Mouse (Mus musculus): ENCODE measurements around the gene Frmd8.
A peak's percentile ranks its signal among the peaks of the same experiment; 100 is the strongest.
"Not testable (repeated sequence)": the region's sequence is repeated elsewhere in the genome, so short reads cannot be mapped to it uniquely, and the experiment has no call there.

Gene Frmd8

DNA sequence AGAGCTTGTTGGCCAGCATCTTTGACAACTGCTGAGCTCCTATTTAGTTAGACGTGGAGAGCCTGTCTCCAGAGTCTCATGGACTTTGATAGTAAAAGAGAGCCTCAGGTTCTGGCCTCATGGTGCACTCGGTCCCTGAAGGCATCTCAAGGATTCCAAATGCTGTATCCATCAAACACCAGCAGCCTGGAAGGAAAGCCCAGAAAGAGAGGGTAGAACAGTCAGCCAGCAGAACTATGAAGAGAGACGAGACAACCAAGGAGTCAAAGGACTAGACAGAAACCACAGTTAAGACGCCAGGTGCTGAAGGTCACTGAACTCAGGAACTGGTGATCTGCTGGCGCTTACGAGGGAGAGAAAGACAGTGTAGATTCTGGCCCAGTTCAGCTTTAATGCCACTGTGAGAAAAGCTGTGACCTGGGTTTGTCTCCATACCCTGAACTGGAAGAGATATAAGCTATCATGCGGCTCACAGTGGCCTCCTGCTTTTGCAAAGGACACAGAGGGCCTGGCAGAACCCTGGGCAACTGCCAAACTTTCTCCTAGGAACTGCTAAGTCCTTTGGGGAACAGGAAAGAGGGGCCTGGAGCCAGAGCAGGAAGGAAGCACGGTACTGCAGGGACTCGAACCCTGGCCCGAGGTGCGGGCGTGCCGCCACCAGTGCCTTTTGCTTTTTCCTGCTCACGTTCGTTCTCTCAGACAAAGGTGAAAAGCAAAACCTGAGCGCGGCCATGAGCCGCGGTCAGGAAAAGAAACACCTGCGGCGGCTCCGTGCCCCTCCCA is 50.8 kb downstream of the Frmd8 start:
- DNase-seq: no peak

DNA sequence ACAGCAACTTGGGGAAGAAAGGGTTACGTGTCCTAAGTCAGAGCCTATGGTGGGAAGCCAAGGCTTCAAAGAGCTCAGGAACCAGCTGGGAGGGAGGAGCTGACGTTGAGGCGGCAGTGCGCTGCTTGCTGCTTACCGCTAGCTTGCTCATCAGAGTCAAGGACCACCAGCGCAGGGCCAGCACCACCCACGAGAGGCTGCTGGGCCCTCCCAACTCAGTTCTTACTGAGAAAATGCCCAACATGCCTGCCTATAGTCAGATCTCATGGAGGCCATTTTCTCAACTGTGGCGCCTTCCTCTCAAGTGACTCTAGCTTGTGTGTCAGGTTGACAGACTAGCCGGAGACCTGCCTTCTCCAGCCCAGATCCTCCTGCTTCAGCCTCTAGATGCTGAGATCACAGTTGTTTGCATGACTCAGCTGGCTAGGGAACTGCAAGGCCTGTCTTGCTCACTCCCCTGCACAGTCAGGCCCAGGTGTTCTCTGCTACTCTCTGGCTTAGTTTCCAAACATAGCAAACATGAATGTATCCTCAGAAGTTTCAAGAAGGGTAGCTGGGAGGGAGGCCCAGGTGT is 51.7 kb downstream of the Frmd8 start:
- peak; percentile 64 for DNase-seq

DNA sequence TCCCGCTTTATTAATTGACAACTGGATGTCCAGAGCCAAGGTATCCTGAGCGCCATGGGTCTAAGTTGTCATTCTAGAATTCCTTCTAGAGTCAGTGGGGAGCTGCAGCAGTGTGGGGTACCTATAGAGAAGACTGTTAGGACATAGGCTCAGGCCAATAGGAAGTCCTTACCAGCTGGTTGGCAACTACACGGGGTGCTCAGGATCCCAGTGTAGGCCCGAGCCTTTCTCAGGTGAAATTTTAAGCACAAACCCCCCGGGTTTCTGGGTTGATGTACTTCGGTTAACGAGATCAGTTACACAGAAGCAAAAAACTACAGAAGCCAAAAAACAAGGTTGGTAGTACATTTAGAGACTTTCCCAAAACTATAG is 52.3 kb downstream of the Frmd8 start:
- DNase-seq: no peak

DNA sequence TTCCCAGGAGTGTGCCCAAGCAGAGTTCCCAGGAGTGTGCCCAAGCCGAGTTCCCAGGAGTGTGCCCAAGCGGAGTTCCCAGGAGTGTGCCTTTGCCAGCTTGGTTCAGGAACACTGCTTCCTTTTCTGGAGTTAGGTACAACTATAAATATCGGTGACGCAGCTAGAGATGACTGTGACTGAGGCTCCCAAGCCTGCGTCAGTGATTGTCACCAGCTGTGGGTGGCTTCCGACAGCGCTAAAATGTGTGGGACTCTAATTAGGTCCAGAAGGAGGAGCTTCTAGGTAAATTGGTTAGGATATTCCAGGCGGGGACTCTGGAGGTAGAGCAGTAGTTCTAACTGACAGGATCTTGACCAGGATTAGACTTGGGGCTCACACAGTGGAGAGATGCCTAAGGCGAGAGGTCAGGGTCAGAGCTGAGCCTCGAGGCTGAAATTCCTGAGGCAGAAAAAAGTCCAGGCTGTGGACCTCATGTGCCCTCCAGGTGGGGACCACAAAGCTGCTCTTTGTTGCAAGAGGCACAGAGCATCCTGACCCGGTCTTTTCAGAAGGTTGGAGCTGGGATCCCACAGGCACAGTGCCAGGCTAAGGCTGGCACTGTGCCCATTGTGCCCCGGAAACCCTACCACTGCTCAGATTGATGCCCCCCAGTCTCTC is 52.8 kb downstream of the Frmd8 start:
- no peak for DNase-seq

DNA sequence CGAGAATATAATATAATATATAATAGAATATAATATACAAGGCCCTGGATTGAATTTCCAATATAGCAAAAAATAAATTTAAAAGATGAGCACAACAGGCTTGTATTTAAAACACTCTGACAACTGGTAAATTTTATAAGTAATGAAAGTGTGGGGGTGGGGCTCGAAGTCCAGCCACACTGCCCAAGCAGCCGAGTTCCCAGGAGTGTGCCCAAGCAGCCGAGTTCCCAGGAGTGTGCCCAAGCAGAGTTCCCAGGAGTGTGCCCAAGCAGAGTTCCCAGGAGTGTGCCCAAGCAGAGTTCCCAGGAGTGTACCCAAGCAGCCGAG is 53.3 kb downstream of the Frmd8 start:
- no peak for DNase-seq

DNA sequence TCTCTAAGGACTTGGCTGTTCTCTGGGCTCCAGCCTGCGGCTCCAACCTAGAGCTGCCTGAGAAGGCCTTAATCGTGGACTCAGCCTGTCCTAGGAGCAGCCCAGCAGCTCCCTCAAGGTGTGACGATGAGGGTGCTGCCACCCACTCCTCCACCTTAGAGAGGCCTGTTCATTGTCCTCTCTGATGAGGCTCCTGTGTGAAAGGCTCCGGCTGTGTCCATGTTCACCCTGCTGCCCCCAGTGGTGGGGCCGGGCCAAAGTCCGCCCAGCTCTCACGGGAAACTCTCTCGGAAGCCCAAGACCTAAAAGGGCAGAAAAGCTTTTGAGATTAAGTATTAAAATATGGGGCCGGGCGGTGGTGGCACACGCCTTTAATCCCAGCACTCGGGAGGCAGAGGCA is 55.5 kb downstream of the Frmd8 start:
- peak; percentile 54 for DNase-seq

DNA sequence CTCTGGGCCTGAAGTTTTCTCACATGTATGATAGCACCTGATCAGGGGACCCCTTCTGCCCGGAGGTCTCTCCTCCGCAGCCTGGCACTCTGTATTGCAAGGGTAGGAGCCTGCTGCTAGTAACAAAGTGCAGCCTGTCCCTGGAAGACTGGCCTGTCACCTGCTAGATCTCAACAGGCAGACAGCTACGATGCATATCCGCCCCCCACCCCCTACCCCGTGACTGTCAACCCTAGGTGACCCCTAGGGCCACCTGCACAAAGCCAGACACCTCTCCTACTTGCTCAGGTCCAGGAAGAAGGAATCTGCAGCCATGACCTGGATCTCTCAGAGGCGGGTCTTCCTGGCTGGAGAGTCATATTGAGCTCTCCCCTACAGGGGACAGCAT is 56.5 kb downstream of the Frmd8 start:
- no peak for DNase-seq

DNA sequence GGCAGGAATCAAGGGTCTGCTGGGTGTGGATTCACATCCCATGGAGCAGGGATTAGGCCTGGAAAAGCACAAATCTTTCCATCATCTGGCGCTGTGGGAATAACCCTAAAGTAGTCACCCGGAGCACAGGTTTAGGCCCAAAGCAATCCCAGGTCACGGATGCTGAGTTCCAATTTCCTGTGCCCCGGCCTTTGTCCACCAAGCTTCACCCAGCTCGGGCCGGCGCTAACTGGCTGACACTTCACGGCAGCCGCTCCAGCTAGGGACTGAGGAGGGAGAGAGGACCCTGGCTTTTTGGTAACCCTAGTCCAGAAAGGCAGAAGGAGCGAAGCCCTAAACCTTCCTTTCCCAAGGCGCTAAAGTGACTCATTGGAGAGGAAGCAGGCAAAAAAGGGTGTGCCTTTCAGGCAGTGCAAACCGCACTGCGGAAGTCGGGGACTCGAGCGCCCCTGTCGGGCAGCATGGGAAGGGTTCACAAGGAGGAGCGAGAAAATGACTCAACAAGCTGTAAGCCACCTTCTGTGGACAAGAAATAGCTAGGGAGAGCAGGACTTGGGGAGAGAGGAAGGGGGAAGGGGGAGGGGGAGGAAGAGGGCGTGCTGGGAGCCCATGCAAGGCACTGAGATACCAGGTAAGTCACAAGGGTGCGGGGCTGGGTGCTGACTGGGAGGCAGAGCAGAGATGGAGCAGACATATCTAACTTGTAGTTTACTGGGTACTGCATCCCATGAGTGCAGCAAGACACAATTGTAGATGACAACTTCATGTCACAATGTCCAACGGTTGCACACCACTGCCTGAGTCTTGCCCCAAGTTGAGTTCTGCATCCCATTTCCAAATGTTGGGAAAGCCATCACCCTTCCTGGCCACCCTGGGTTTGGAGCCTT is 57.1 kb downstream of the Frmd8 start:
- peak; percentile 93 for DNase-seq

DNA sequence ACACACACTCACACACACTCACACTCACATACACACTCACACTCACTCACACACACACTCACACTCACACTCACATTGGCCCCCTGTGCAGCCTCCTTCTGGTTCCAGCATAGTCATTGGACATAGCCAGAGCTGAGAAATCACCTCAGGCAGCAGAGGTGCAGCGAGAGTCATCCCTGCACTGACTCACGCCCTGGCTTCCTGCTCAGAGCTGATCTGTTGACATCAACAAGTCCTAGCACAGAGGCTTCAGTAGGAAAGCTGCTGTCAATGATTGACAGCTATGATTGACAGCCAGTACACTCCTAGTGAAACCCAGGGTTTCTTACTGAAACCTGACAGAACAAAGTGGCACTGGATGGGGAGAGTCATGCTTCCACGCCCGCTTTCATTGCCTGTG is 59.1 kb downstream of the Frmd8 start:
- DNase-seq: peak; percentile 53

DNA sequence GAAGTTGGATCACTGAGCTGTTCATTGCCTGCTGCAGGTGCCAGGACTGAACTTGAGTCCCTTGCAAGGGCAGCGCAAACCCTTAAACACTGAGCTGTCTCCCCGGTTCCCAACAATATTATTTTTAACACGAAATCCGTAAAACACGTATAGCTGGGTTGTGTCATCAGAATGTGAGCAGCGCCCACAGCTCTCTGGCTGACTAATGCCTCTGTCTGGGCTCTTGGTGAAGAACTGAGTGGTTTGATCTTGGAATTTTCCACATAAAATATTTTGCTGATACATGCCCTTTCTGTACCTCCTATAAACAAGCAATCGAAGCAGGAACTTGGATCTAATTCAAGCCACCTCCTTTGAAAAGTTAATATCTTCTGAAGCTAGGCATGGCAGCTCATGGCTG is 60.1 kb downstream of the Frmd8 start:
- DNase-seq: no peak

DNA sequence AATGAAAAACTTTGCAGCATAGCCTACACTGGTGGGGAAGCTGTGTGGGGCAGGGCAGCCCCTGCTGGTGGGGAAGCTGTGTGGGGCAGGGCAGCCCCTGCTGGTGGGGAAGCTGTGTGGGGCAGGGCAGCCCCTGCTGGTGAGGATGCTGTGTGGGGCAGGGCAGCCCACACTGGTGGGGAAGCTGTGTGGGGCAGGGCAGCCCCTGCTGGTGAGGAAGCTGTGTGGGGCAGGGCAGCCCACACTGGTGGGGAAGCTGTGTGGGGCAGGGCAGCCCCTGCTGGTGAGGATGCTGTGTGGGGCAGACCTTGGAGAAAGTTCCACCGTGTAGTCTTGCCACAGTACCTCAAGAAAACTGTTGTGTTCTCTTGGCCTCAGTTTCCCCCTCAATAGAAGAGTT is 61.0 kb downstream of the Frmd8 start:
- DNase-seq: not testable (repeated sequence)

DNA sequence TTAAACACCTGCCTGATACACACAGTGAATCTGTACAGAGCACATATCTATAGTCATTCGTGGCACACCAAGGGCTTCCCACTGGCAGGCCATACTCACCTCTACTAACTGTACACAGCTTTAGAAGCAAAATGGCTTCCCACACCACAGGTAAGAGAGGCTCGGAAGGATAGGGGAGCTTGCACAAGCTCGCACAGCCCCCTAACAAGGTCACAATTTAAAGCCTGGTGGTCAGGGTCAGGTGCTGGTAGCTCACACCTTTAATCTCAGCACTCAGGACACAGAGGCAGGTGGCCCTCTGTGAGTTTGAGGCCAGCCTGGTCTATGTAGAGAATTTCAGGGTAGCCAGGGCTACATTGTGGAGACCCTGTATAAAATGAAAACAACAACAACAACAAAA is 61.5 kb downstream of the Frmd8 start:
- no peak for DNase-seq

DNA sequence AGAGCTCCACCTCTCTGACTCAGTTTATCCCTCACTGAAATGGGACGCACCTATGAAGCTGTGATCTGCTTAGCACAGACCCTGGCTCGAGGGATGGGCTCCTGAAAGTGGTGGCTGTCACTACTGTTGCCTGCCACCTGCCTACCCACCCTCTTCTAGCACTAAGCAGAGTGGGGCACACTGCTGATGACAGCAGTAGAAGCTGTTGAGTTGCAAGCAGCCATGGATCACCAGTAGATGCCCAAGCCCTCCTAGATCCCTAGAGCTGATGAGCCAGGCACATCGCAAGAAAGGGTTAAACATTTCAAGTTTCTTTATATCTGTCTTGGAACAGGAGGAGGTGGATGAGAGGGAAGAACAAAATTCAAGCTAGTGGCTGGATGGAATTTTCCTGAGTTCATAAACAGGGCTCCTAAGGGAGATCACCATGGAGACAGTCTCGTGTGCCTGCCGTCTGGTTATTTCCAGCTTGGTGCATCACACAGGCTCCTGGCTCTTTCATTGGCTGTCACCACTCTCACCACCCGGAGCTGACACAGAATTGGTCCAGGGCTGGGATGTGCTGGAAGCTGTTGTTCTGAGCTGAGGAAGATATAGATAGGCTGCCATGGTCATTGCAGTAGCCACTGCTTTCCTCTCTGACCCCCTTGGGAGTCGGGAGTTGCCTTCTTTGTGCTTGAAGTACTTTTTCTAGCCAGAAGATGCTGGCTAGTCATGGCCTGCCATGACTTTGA is 63.1 kb downstream of the Frmd8 start:
- peak; percentile 50 for DNase-seq

DNA sequence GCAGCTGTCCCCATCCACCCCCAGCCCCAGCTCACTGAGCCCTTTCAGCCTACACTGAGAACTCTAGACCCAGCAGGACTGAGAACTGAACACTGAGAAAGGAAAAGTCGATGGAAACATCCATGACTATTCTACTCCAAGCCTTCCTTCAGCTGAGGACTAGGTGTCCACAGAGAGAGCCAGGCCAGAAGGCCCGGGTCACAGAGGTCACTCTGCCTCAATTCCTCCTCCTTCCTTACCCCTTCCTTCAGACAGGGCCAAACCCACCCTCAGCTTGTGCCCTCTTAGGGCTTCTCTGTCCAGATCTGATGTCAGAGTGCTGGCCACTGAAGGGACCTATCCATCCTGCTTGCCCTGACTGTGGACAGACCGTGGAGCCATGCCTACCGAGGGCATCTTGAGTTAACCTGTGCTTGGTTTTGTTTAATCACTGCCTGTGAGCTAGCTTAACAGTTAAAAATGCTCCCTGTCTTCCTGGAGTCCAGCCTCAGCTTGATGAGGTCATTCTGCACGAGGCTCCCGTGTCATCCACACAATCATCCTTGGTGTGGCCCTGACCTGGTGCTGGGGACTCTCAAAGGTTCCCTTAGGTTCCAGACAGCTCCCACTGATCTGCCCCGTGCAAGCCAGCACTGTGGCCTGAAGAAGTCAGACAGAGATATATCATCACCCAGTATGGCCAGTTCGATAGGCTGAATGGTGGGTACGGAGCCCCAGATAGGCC is 64.1 kb downstream of the Frmd8 start:
- DNase-seq: no peak

DNA sequence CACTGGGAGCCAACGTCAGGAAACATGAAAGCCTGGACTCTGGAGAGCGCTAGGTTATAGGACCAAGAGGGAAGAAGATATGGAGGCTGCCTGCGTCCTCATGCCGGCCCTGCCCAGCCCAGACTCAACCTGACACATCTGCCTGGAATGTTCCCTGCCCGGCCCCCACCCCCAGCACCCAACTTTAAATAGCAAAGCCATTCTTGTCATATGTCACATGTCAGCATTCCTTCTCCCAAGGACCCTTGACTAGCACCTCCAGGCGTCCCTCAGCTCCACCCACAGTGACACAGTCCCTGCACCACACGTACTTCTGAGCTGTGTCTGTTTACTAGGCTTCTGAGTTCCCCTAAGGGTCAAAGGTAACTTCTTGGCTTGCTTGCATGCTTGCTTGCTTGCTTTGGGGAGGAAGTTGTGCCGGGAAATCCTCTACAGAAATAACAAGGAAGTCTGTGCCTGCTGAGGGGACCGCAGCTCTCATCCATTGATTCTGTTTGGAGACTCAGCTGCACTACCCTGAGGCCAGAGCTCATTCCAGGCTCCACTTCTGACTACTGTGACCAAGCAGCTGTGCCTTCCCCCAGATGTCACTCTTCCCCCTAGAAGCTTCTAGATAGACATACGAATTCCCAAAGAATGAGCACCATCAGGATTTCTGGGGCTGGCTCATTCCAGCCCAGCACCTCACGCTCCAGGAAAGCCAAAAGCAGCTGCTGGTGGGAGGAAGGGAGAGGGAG is 64.8 kb downstream of the Frmd8 start:
- no peak for DNase-seq

DNA sequence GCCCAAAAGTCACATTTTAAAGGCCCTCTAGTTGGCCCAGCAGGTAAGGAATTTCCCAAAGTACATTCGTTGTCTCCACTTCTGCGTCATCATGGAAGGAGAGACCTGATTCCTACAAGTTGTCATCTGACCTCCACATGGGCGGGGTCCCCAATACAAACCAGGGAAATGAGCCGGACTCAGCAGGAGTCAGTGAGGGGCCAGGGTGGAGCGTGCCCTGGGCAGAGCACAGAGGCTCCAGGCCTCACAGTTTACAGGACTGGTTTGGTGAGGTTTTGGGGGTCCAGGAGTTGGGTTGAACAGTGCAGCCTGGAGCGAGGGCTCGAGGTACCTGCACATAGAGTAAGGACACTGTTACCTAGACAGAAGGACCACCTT is 65.4 kb downstream of the Frmd8 start:
- DNase-seq: no peak

DNA sequence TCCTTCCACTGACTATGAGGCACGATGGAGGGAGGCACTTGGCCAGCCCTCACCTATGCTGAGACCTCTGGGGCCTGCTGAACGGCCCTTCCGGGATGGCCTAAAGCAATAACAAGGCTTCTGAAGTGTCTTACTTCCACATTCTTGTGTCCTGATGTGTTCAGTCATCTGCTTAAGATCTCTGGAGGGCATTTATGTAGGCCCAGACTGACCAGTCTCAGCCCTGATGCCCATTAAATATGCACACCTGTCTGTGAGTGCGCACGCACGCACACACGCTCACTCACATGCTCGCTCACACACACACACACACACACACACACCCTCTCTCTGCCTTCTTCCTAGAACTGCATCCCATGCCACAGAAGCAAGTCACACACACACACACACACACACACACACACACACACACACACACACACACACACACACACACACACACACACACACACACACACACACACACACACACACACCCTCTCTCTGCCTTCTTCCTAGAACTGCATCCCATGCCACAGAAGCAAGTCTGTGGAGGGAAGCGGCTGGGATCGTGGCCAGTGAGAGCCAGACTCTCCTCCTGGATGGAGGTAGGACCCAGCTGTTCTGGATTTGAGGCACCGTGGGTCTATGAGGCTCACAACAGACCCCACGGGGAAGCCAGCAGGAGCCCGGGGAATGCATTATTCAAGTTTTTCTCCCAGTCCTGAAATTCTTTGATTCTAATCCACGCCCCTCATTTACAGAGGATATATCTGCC is 65.9 kb downstream of the Frmd8 start:
- no peak for DNase-seq

DNA sequence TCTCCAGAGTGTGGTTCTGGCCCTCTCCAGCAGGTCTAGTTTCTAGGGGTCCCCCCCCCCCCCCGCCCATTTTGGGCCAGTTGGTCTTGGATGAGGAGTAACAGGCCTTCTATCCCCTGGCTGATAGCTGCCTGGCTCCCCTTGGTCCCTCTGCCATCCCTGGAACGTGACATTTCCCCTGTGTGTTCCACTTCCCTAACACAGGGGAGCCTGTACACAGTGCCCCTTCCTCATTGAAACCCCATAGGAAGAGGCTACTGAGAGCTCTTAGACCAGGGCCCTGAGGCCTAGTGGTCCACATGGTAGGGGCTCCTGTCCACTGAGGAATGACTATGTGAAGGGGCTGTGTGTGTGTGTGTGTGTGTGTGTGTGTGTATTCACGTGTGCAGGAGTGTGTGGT is 67.3 kb downstream of the Frmd8 start:
- no peak for DNase-seq

DNA sequence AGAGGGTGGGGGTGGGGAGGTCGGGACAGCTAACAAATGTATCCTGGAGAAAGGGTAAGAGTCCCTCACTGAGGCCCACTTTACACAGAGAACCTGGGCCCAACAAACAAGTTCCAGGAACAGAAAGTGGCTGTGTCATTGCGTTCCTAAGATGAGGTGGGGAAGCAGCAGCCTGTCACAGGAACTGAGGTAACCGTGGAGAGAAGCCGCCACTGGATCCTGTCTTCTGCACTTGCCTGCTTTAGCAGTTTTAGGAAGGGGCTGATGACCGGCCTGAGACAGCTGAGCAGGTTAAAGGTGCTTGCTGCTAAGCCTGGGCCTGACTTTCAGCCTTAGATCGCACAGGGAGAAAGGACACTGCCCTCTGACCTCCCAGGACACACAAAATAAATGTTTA is 68.3 kb downstream of the Frmd8 start:
- peak; percentile 69 for DNase-seq

DNA sequence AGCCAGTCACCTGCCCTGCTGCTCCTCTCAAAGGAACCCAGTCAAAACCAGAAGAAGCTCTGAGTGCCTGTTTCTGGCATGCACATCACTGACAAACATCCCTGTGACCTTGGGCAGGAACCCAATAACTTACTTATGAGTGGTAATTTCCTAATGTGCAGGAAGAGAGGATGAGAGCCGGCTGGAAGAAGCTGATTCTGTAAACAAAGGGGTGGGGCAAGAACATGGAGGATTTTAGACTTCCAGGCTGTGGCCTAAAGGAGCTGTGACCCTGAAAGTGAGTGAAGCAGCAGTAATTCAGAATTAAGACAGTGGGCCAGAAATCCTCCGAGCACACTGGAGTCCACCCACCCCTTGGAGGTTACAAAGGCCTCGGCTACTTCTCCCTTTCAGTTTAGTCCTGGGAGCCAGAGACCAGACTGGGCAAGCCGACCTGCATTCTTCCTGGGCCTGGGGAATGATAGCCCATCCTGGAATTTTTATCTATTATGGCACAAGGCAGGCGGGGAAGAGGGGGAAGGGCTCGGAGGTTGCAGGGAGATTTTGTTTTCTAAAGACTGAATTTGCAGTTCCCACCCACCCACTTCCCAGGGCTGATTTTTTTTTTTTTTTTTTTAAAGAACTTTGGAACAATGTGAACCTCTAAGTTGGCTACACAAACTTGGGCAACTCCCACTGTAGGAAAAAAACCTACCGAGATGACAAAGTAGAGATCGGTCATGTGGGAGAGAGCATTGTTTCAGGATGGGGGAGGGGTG is 68.8 kb downstream of the Frmd8 start:
- peak; percentile 55 for DNase-seq

All from liver (tissue).